9 mouse cellular contexts compared by ENCODE assay signal in genomic region chr6:121017436-121018031, GRCm38 (mm10).
A peak's percentile ranks its signal among the peaks of the same experiment; 100 is the strongest.
DNase-seq lines count a peak whose midpoint lies in the region; ATAC-seq and TF ChIP-seq lines count a peak whose summit lies in the region.
"Had no signal": no experiment of that assay in that cellular context is flagged by ENCODE, and none has a peak within 500 bp of the region (broad histone marks: within the 10 kb centered on the region; RNA-seq: fewer than 3 reads in every experiment).

No protein-coding gene starts in this region.

- H3K27me3 ChIP-seq in heart, embryonic 11.5 days (ENCODE audit: control insufficient read depth, insufficient read depth, low read length), result no peaks in the 10 kb centered on the region
- H3K27me3 ChIP-seq: embryonic facial prominence, embryonic 12.5 days had no signal

- TF ChIP-seq CTCF in lung, adult 2 months (IDR thresholded peaks at IDR 0.05; ENCODE audit: insufficient read depth, low read length), result no peak

- TF ChIP-seq POLR2A in lung, adult 2 months (IDR thresholded peaks at IDR 0.05; ENCODE audit: borderline replicate concordance, extremely low read depth, low read depth, low read length), result no peak

- no peaks in the 10 kb centered on the region for H3K9me3 ChIP-seq in heart, embryonic 11.5 days (replicated peaks; ENCODE audit: control insufficient read depth, low read length)
- H3K9me3 ChIP-seq: embryonic facial prominence, embryonic 12.5 days had no signal

- 0 out of 2 replicates have a peak, but pooled peaks cover 3% of the 10 kb centered on the region for H3K4me1 ChIP-seq in heart, embryonic 11.5 days (ENCODE audit: control insufficient read depth, insufficient read depth, low read length)
- H3K4me1 ChIP-seq in lung, adult 2 months (ENCODE audit: control insufficient read depth, insufficient read depth, low read length), result peaks cover 8% of the 10 kb centered on the region; the same call in 1 of the 2 replicates
- H3K4me1 ChIP-seq: embryonic facial prominence, embryonic 12.5 days had no signal

- no peak overlapping the region for H3K9ac ChIP-seq in heart, embryonic 11.5 days (ENCODE audit: low read depth, low read length)
- H3K9ac ChIP-seq: embryonic facial prominence, embryonic 12.5 days had no signal

- peaks cover 28% of the 10 kb centered on the region for H3K36me3 ChIP-seq in heart, embryonic 11.5 days (ENCODE audit: control insufficient read depth, insufficient read depth, low read length)

- H3K4me3 ChIP-seq in heart, embryonic 11.5 days (ENCODE audit: low read depth, low read length), result no peak overlapping the region
- H3K4me3 ChIP-seq in lung, adult 2 months (replicated peaks; ENCODE audit: extremely low read depth, low read depth, low read length), result no peak overlapping the region
- H3K4me3 ChIP-seq: embryonic facial prominence, embryonic 12.5 days had no signal

- 61% methylated on average over 12 of the region's 12 CpGs for whole genome bisulfite sequencing in heart, embryonic 11.5 days (ENCODE audit: insufficient replicate concordance)
- 25% methylated on average over 12 of the region's 12 CpGs for WGBS in lung, adult 2 months

- intact Hi-C loops in gastrocnemius, postnatal 36 days (cut with DNase I), result no loop called here
- intact Hi-C loops in left cerebral cortex, postnatal 36 days (cut with DNase I), result no loop called here

- no peak overlapping the region for H3K4me2 ChIP-seq in heart, embryonic 11.5 days
- H3K4me2 ChIP-seq: embryonic facial prominence, embryonic 12.5 days had no signal

- peak; percentile 82 to 90 for DNase-seq in heart, adult 18-20 months
- peak; percentile 87 for DNase-seq in adrenal gland, adult 2 months
- DNase-seq in gastrocnemius, postnatal 36 days, result peak; percentile 53 to 65
- DNase-seq in lung, adult 2 months, result peak; percentile 36
- no peak for DNase-seq in left cerebral cortex, postnatal 36 days (ENCODE audit: low spot score in 2 of 2)
- no peak for DNase-seq in left cerebral cortex, adult 9 months (ENCODE audit: low spot score in 2 of 2)

- no peak for ATAC-seq in heart, embryonic 11.5 days (replicated peaks; ENCODE audit: insufficient number of reproducible peaks, low FRiP score, low TSS enrichment)
- no peak for ATAC-seq in erythroblast, adult 5-6 weeks (replicated peaks; ENCODE audit: low FRiP score, poor library complexity, severe bottlenecking)

- no peak overlapping the region for H3K27ac ChIP-seq in heart, embryonic 11.5 days (ENCODE audit: low read depth, low read length)
- H3K27ac ChIP-seq: embryonic facial prominence, embryonic 12.5 days had no signal

Comparison
In these comparisons a context has a peak if more than half of its experiments do, and no peak if none do; other contexts are left out.
1. DNase-seq: peak in heart, adult 18-20 months (2 of 2), adrenal gland, adult 2 months (single experiment), gastrocnemius, postnatal 36 days (2 of 2) and lung, adult 2 months (single experiment); none in left cerebral cortex, postnatal 36 days (0 of 2) and left cerebral cortex, adult 9 months (0 of 2).